Mouse (Mus musculus): Measurements from ENCODE around the gene Ribc1.
A peak's percentile ranks its signal among the peaks of the same experiment; 100 is the strongest.

Ribc1 gene

DNA sequence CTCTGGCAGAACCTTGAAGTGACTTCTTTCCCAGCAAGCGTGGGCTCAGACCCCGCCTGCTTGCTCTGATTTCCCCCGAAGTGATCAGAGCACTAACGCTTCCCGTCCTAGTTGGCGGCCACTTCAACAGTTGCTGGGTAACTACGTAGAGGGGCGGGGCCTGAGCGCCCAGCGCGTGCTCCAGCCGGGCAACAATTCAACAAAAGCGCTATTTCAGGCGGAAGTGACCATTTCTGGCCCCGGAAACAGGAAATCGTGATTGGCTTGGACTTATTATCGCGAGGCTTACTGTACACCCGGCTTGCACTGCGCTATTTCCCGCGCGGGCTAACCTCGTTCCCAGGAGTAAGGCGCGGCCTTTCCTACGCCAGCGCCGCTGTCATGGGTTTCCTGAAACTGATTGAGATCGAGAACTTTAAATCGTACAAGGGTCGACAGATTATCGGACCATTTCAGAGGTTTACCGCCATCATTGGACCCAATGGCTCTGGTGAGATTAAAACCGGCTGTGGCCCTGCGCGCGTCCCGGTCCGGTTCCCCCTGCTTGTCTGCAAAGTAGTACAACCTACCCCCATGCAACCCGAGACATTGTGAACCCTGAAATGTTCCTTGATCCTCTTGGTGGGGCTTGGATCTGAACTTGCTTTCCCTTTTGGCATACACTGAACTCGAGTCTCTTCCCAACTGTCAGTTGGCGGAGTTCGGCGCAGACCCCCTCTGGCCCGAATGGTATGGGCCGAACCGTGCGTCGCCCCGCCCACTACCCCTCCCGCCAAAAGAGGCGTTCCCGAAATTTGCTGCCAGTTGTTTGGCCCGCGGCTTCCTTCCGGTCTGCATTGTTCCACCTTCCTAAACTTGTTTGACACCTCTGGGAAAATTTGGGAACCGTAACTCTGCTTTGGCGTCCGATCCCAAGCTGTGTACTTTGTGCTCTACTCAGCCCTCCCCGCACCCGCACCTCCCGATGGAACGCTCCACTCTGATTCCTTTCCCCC, at the start of gene Ribc1, which contains the start of gene Smc1a:
Gene Ribc1 (minus strand): TSS at position 145 of the 995 bp plus-strand sequence.
Gene Smc1a (plus strand): TSS at position 278 of the 995 bp plus-strand sequence.
- DNase-seq, result peak; percentile 76

DNA sequence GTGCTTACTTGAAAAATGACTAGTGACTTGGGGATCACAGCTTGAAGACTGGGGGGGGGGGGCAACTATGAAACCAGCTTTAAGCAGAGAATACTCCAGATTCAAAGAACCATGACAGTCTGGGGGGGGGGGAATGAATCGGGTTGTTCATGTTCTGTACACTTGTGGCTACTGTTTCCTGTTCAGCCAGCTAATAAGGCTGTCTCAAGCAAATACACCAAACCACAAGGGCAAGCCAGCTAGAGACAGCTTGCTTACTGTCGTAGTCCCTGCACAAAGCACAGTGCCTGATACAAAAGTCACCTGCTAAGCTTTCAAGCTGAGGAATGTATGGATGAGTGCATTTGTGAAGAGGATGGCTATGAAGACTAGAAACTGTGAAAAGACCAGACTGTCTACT, 49.6 kb upstream of the Ribc1 start:
- no peak for DNase-seq

DNA sequence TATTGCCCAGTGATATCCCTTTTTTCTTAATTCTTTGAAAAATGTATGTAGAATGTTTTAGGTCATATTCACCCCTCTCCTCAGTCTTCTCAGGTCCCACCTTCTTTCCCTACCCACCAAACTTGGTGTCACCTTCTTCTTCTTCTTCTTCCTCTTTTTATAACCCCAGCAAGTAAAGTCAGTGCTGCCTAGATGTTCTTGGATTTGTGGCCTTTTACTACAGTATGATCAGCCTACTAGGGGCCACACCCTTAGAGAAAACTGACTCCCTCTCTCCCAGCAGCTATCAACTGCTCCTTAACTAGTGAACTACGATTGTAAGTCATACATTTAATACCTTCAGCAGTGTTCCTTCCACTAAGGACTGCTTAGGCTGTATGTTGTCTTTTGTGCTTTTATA, 38.0 kb upstream of the Ribc1 start:
- DNase-seq, result no peak

DNA sequence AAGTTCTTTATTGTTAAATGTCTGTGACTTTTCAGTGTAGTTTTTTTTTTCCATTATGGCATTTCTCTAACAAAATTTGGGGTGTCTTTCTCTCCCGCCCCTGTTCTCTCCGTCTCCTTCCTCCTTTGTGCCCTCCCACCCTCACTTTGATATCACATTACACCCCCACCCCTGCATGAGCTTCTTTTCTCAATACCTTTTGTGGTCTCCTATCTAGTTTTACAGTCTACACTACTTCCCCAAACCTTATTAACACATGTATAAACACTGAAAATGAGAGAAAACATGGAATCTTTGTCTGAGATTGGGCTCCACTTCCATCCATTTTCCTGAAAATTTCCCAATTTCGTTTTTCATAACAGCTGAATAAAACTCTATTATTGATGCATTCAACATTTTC, 36.5 kb upstream of the Ribc1 start:
- DNase-seq, result no peak

DNA sequence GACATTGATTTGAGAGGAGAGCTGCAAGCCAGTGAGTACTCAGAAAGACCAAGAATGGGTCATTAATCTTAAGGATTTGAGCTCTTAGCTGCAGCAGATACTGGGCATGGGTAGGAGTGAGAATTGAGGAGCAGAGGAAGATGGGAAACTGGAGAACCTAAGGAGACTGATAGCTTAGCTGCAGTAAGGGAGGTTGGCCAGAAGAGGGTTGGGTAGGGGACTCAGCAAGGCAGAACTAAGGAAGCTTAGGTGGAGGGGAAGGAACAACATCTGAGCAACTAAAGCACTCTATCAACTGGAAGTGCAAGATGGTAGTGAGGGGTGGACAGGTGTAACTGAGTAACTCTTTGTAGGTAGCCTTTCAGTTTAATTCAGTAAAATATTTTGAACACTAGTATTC, 31.1 kb upstream of the Ribc1 start:
- no peak for DNase-seq

DNA sequence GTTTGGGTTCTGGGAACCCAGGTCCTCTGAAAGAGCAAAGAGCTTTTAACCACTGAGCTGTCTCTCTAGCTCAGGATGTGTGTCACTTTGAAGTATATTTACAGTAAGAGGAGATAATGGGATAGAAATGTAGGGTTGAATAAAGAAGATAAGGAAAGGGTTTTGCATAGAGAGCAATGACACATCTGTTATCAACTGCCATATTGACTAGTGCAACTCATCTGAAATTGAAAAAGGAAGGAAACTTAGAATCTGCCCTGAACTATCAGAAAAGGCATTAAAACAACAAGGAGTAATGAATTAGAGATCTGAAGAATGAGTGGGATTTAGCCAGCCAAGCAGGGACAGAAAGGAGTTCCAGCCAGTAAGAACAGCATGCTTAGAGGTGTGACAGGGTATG, 23.8 kb upstream of the Ribc1 start:
- no peak for DNase-seq

DNA sequence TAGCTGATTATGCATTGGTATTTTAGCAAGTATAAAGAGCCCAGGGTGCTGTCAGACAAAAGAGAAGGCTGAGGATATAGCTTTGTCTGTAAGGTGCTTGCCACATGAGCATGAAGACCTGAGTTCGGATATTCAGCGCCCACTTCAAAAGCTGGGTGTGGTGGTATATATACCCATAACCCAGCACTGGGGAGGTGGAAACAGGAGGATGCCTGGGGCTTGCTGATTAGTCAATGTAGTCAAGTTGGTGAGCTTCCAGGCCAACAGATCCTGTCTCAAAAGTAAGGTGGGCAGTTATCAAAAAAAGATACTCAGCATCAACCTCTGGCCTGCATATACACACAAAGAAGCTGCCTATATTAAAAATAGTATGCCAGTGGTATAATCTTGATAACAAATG, 3.2 kb upstream of the Ribc1 start:
- DNase-seq, result no peak

DNA sequence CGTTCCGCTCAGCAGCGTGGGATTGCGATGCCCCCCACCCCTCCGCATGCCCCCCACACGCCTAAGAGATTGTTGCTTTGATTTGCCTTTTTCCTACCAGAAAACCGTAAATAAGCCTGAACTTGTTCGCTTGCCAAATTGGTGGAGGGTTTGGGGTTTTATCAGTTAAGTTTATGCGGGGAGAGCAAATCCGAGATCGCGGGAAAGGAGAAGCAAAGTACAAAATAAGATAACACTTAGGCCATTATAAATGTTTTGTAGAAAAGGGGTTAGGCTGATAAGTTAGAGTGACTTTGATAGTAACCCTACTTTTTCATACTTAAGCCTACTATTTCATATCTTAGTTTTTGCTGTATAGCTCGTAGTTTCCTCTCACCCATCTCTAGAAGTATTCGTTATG, 1.1 kb upstream of the Ribc1 start:
- DNase-seq, result no peak

DNA sequence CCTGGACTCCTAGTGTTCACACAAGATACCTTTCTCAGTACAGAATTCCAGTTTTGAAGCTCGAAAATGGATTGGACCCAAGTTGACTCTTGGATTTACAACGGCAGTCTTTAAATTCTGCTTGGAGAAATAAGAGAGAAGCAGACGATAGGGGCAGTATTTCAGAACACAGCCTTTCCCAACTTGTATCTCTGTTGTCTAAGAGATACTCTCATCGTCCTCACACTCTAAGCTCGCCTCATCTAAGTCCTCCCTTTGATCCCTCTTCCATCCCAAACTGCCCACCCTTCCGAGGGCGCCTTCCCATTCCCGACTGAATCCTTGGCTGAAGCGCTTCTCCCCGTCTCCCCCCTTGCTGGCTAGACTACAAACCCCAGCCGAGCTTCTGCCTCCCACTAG, 344 bp downstream of the Ribc1 start:
- DNase-seq, result no peak

DNA sequence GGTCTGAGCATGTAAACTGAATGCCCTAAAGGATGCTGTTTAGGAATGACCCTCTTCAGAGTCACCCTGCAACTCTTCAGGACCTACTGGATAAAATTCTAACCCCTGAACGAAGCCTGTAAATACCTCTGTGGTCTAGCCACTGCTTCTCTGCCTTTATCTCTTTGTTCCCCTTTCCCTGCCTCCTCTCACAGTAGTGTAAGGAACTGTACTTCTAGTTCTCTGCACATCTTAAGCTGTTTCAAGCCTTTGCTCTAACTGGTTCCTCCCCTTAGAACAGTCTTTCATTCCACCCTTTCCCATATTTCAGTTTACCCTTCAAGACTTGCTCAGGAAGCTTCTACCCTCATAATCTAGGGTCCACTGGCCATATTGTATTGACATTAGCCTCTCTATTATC, 8.2 kb downstream of the Ribc1 start:
- DNase-seq, result no peak

DNA sequence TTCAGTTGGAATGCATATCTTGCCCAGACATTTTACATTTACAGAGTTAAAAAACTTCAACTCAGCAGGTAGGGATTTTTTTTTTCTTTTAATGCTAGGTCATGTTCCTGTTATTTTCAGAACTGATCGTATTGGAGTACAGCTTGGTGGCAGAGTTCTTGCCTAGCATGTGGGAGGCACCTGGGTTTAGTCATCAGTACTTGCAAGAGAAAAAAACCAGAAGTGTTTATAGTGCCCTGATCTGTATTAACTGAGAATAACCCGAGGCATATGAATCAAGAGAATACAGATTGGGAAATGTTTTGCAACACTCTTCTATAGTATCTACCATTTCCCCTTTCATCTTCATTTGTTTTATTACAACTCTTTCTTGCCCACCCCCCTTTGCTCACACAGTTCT, 13.2 kb downstream of the Ribc1 start:
- no peak for DNase-seq

DNA sequence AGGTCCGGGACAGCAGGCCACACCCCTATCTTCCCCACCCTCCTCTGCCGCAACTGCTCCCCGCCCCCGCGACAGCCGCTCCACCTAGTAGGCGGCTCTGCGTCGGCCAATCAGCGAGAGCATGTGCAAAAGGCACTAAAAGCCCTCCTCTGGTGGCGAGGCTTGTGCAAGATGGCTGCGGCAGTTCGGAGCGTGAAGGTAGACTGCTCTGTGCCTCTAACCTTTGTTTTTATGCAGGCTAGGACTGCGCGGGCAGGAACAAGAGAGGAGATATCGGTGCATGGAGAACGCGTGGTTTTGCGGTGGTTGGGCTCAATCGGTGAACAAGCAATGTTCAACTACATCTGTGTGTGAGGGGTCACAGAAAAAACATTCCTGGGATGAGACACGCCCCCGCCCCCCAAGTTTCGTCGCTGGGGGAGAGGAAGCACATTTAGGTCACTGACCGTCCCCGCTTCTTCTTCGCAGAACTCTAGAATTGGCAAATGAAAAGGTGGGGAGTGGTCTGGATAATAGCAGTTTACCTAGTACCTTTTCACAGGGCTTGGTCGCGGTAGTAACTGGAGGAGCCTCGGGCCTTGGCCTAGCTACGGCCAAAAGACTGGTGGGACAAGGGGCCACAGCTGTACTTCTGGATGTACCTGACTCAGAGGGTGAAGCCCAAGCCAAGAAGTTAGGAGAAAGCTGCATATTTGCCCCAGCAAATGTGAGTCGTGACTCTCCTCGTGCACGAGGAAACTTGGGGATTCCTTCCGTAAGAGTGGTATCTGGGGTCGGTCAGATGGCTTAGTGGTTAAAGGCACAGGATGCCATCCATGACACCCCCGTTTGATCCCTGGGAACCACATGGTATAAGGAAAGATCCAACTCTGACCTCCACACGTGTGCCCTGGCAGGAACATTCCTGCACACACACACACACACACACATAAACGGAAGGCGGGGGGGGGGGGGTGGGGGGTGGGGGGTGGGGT, 14.1 kb downstream of the Ribc1 start, which contains the start of gene Hsd17b10:
Gene Hsd17b10 (plus strand): TSS at position 109 of the 974 bp plus-strand sequence.
- DNase-seq, result peak; percentile 75

DNA sequence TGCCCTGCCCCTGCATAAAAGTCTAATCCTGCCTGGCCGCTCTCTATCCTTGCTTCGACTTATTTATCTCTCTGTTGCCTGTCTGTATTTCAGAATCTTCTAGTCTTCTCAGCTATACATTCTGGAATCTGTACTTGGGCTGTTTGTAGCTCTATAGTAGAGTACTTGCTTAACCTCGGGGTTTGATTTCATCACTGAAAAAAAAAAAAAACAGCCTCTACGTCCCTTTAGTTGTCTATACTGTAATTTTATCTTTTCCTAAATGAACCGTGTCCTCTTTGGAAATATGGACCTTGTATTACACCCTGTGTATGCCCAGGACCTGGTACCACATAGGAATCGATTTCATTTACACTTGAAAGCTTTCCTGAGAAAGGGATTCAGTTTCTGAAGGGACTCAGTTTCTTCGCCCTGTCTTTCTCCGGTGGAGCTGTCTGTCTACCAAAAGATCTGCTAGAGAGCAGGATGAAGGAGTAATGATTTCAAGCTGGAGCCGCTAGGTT, 14.9 kb downstream of the Ribc1 start:
- DNase-seq, result no peak

DNA sequence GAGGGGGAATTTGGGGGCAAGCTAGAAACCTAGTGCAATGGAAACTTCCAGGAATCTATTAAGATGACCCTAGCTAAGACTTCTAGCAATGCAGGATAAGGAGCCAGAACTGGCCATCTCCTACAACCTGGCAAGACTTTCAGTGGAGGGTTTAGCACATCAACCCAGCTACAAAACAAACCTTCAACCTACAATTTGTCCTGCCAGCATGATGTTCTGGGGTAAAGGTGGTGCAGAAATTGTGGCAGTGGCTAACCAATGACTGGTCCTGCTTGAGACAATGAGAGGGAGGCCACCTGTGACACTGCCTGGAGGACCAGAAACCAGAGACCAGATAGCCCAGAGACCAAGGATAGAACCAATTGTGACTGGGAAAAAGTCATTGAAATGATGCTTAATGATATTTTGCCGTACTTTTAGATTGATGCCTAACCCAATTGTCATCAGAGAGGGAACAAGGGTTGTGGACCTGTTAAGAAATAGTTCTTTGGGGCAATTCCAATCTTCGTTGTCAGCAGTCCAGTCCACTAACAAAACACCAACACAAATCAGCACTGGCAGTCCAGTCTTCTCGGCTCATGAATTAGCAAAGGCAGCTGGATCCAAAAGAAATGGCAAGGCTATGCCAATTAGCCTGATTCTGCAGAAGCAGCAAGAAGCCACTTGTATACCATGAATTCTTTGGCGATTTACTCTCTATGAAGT, 16.9 kb downstream of the Ribc1 start:
- DNase-seq, result no peak
